Mouse (Mus musculus): ENCODE results near the gene Ehbp1. TPM values are rescaled to one million over a fixed set of nuclear protein-coding genes. Genes with fewer than 3 reads are reported as not detected.

Gene Ehbp1
- polyA plus RNA-seq, 1 experiment from 2014 or later, result 45.8 TPM

- no peaks in the 10 kb centered on the region for H3K27me3 ChIP-seq
- H3K4me3 ChIP-seq, result no peak overlapping the region
- no peaks in the 10 kb centered on the region for H3K9me3 ChIP-seq (replicated peaks)
- ATAC-seq (replicated peaks; ENCODE audit: insufficient number of reproducible peaks, insufficient read depth, low FRiP score, low read depth), result no peak
- H3K4me2 ChIP-seq, result no peak overlapping the region
- H3K9ac ChIP-seq, result no peak overlapping the region
- H3K36me3 ChIP-seq, result no peaks in the 10 kb centered on the region
- WGBS, result 74% methylated on average over 6 of the region's 6 CpGs
- H3K27ac ChIP-seq, result no peak overlapping the region
- H3K4me1 ChIP-seq (replicated peaks), result no peaks in the 10 kb centered on the region
These were observed 111.2 kb downstream of the Ehbp1 start for GRCm38 (mm10) chr11:22230906-22231305.

- WGBS, result 42% methylated on average over 2 of the region's 2 CpGs
- Histone ChIP-seq H3K4me2 (no peak overlapping the region), H3K9me3 (replicated peaks) (no peaks in the 10 kb centered on the region), H3K9ac (no peak overlapping the region), H3K4me1 (replicated peaks) (no peaks in the 10 kb centered on the region), H3K4me3 (no peak overlapping the region), H3K27ac (no peak overlapping the region), H3K27me3 (no peaks in the 10 kb centered on the region), H3K36me3 (no peaks in the 10 kb centered on the region)
- ATAC-seq (replicated peaks; ENCODE audit: insufficient number of reproducible peaks, insufficient read depth, low FRiP score, low read depth), result no peak
These were observed 116.5 kb downstream of the Ehbp1 start for GRCm38 (mm10) chr11:22225619-22226018.

GRCm38 (mm10) chr11:22218222-22218621, 123.9 kb downstream of the Ehbp1 start:
- H3K36me3 ChIP-seq, result no peaks in the 10 kb centered on the region
- H3K9me3 ChIP-seq (replicated peaks), result no peaks in the 10 kb centered on the region
- H3K9ac ChIP-seq, result no peak overlapping the region
- no peaks in the 10 kb centered on the region for H3K27me3 ChIP-seq
- WGBS, result 81% methylated on average over 2 of the region's 2 CpGs
- no peak overlapping the region for H3K27ac ChIP-seq
- no peaks in the 10 kb centered on the region for H3K4me1 ChIP-seq (replicated peaks)
- H3K4me2 ChIP-seq, result no peak overlapping the region
- no peak overlapping the region for H3K4me3 ChIP-seq
- no peak for ATAC-seq (replicated peaks; ENCODE audit: insufficient number of reproducible peaks, insufficient read depth, low FRiP score, low read depth)

DNA sequence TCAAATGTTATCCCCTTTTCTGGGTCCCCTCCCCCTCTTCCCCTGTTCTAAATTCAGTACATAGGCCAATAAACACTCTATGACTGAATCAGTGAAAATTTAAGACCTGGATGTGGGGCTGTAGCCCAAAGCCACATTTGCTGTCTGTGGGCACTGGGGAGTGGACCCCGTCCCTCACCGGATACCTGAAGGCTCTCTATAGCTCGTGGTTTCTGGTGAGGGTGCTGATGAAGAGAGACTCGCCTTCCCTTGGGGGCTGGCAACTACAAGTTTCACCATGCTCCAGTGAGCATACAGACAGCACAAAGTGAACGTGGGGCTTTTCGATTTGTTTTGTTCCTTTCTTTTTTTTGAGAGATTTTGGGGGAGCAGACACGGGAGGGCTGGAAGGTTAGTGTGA, 125.2 kb downstream of the Ehbp1 start:
- H3K27me3 ChIP-seq, result no peaks in the 10 kb centered on the region
- 84% methylated on average over 7 of the region's 7 CpGs for WGBS
- H3K9me3 ChIP-seq (replicated peaks), result no peaks in the 10 kb centered on the region
- no peak overlapping the region for H3K9ac ChIP-seq
- no peaks in the 10 kb centered on the region for H3K4me1 ChIP-seq (replicated peaks)
- no peak overlapping the region for H3K27ac ChIP-seq
- H3K4me2 ChIP-seq, result no peak overlapping the region
- no peak overlapping the region for H3K4me3 ChIP-seq
- no peaks in the 10 kb centered on the region for H3K36me3 ChIP-seq
- ATAC-seq (replicated peaks; ENCODE audit: insufficient number of reproducible peaks, insufficient read depth, low FRiP score, low read depth), result no peak

- H3K9ac ChIP-seq, result no peak overlapping the region
- no peak overlapping the region for H3K4me2 ChIP-seq
- H3K36me3 ChIP-seq, result no peaks in the 10 kb centered on the region
- 15% methylated on average over 1 of the region's 1 CpGs for WGBS
- no peak overlapping the region for H3K4me3 ChIP-seq
- H3K9me3 ChIP-seq (replicated peaks), result no peaks in the 10 kb centered on the region
- H3K27me3 ChIP-seq, result no peaks in the 10 kb centered on the region
- no peak; the same call in 1 of the 2 replicates for ATAC-seq (replicated peaks; ENCODE audit: insufficient number of reproducible peaks, insufficient read depth, low FRiP score, low read depth)
- H3K27ac ChIP-seq, result no peak overlapping the region
- no peaks in the 10 kb centered on the region for H3K4me1 ChIP-seq (replicated peaks)
These were observed 135.5 kb downstream of the Ehbp1 start for GRCm38 (mm10) chr11:22206611-22207010.

DNA sequence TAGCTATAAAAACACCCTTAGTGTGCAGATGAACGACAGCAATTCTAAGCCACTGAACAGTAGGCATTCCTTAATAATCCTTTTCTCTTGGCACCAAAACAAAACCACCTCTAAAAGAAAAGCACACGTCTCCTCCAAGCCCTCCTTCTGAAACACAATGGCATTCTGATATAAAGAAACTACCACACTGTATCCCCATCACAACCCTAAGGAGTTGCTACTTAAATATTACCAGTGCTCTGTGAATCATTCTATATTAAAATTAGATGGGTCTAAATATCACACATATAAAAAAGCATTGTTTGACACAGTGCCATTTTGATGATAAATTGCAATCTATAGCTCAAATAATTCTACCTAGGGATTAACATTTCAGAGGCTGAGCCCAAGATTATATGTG, 135.9 kb downstream of the Ehbp1 start:
- WGBS, result 76% methylated on average over 2 of the region's 2 CpGs
- Histone ChIP-seq H3K4me2 (no peak overlapping the region), H3K9me3 (replicated peaks) (no peaks in the 10 kb centered on the region)

GRCm38 (mm10) chr11:22203413-22203812, 138.7 kb downstream of the Ehbp1 start:
- H3K9me3 ChIP-seq (replicated peaks), result no peaks in the 10 kb centered on the region
- 88% methylated on average over 5 of the region's 5 CpGs for WGBS
- H3K4me1 ChIP-seq (replicated peaks), result 0 out of 2 replicates have a peak, but pooled peaks cover 9% of the 10 kb centered on the region
- H3K9ac ChIP-seq, result no peak overlapping the region
- H3K36me3 ChIP-seq, result no peaks in the 10 kb centered on the region
- no peak overlapping the region for H3K4me3 ChIP-seq
- no peak for ATAC-seq (replicated peaks; ENCODE audit: insufficient number of reproducible peaks, insufficient read depth, low FRiP score, low read depth)
- no peak overlapping the region for H3K27ac ChIP-seq
- no peak overlapping the region for H3K4me2 ChIP-seq
- H3K27me3 ChIP-seq, result no peaks in the 10 kb centered on the region

More for the DNA sequence above, 135.9 kb downstream of the Ehbp1 start:
- Histone ChIP-seq H3K36me3 (no peaks in the 10 kb centered on the region), H3K27me3 (no peaks in the 10 kb centered on the region), H3K4me3 (no peak overlapping the region), H3K9ac (no peak overlapping the region), H3K4me1 (replicated peaks) (no peaks in the 10 kb centered on the region), H3K27ac (no peak overlapping the region)
- no peak for ATAC-seq (replicated peaks; ENCODE audit: insufficient number of reproducible peaks, insufficient read depth, low FRiP score, low read depth)

DNA sequence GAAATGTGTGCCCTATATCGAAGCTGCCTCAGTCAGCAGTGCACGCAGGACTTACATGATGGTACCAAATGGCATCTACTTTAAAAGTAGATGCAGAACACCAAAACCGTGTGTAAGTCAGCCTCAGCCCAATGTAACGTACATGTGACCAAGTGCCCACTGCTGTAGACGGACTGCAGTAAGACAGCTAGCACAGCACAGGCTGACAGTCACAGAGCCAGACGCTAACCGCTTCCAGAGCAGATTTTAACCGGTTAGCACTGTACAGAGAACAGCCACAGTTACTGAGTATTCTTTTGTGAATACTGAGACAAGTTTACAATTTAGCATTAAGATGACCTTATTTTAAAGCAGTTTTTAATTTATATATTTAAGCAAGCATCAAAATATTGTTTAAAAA, 141.0 kb downstream of the Ehbp1 start:
- no peak overlapping the region for H3K27ac ChIP-seq
- H3K9ac ChIP-seq, result no peak overlapping the region
- peaks cover 15% of the 10 kb centered on the region for H3K4me1 ChIP-seq (replicated peaks)
- no peak for ATAC-seq (replicated peaks; ENCODE audit: insufficient number of reproducible peaks, insufficient read depth, low FRiP score, low read depth)
- no peaks in the 10 kb centered on the region for H3K9me3 ChIP-seq (replicated peaks)
- no peak overlapping the region for H3K4me3 ChIP-seq
- H3K36me3 ChIP-seq, result no peaks in the 10 kb centered on the region
- no peaks in the 10 kb centered on the region for H3K27me3 ChIP-seq
- no peak overlapping the region for H3K4me2 ChIP-seq
- WGBS, result 82% methylated on average over 8 of the region's 8 CpGs

GRCm38 (mm10) chr11:22199881-22200280, 142.2 kb downstream of the Ehbp1 start:
- H3K27ac ChIP-seq, result no peak overlapping the region
- no peaks in the 10 kb centered on the region for H3K27me3 ChIP-seq
- no peak for ATAC-seq (replicated peaks; ENCODE audit: insufficient number of reproducible peaks, insufficient read depth, low FRiP score, low read depth)

GRCm38 (mm10) chr11:22198406-22198805, 143.7 kb downstream of the Ehbp1 start:
- Histone ChIP-seq H3K4me2 (peak overlapping the region; percentile 36), H3K4me1 (replicated peaks) (peaks cover 25% of the 10 kb centered on the region), H3K36me3 (no peaks in the 10 kb centered on the region), H3K4me3 (peak overlapping the region; percentile 8; the same call in 1 of the 2 replicates), H3K27ac (peak overlapping the region; percentile 81), H3K9me3 (replicated peaks) (no peaks in the 10 kb centered on the region), H3K9ac (peak overlapping the region; percentile 19; the same call in 1 of the 2 replicates), H3K27me3 (no peaks in the 10 kb centered on the region)
- ATAC-seq (replicated peaks; ENCODE audit: insufficient number of reproducible peaks, insufficient read depth, low FRiP score, low read depth), result no peak
- WGBS, result 53% methylated on average over 6 of the region's 6 CpGs

More at GRCm38 (mm10) chr11:22199881-22200280, 142.2 kb downstream of the Ehbp1 start:
- H3K4me2 ChIP-seq, result no peak overlapping the region
- no peaks in the 10 kb centered on the region for H3K36me3 ChIP-seq
- no peak overlapping the region for H3K9ac ChIP-seq
- 52% methylated on average over 3 of the region's 3 CpGs for WGBS
- no peaks in the 10 kb centered on the region for H3K9me3 ChIP-seq (replicated peaks)
- H3K4me3 ChIP-seq, result no peak overlapping the region
- peaks cover 20% of the 10 kb centered on the region for H3K4me1 ChIP-seq (replicated peaks)

DNA sequence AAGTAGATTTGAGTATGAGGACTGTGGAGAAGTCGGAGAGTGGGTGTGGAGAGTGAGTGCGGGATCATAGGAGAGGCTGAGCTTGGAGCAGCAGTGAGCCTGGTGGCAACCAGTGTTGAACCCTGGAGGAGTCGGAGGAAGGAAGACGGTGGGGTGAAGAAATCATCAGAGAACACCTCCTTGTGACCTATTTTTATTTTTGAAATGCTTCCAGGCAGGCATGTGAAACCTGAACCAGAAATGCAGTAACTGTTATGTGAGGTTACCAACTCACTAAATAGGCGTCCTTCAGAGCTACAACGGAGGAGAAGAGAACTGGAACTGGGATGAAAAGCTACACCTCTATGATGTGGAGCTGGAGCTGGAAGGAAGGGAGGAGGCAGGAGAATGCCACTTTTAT, 144.2 kb downstream of the Ehbp1 start:
- no peaks in the 10 kb centered on the region for H3K9me3 ChIP-seq (replicated peaks)
- 42% methylated on average over 6 of the region's 6 CpGs for WGBS
- peak overlapping the region; percentile 19; the same call in 1 of the 2 replicates for H3K9ac ChIP-seq
- peaks cover 25% of the 10 kb centered on the region for H3K4me1 ChIP-seq (replicated peaks)
- H3K4me2 ChIP-seq, result peak overlapping the region; percentile 36
- peak overlapping the region; percentile 81 for H3K27ac ChIP-seq
- H3K27me3 ChIP-seq, result no peaks in the 10 kb centered on the region
- H3K4me3 ChIP-seq, result peak overlapping the region; percentile 8; the same call in 1 of the 2 replicates
- peak; percentile 53; the same call in 1 of the 2 replicates for ATAC-seq (replicated peaks; ENCODE audit: insufficient number of reproducible peaks, insufficient read depth, low FRiP score, low read depth)
- H3K36me3 ChIP-seq, result no peaks in the 10 kb centered on the region

DNA sequence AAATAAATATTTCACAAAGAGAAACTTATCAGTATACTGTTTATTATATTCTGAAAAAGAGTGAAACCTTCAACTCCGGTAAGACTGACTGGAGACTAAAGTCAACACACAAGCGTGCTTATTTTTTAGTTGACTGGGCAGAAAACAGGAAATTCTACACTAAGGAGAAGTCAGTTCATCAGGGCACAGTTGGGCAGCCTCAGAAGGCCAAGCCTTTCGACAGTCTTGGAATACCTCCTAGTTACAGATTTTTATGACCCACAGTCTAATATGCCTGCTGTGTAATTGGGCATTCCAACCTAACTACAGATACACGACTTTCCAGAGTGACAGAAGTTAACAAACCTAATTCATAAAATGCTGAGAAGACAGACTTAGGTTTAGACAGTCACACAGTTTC, 145.3 kb downstream of the Ehbp1 start:
- Histone ChIP-seq H3K9me3 (replicated peaks) (no peaks in the 10 kb centered on the region), H3K9ac (no peak overlapping the region), H3K27ac (no peak overlapping the region), H3K27me3 (no peaks in the 10 kb centered on the region), H3K36me3 (no peaks in the 10 kb centered on the region), H3K4me2 (no peak overlapping the region), H3K4me3 (no peak overlapping the region), H3K4me1 (replicated peaks) (peaks cover 25% of the 10 kb centered on the region)
- WGBS, result 74% methylated on average over 4 of the region's 4 CpGs
- ATAC-seq (replicated peaks; ENCODE audit: insufficient number of reproducible peaks, insufficient read depth, low FRiP score, low read depth), result no peak
